In the genomic region with DNA sequence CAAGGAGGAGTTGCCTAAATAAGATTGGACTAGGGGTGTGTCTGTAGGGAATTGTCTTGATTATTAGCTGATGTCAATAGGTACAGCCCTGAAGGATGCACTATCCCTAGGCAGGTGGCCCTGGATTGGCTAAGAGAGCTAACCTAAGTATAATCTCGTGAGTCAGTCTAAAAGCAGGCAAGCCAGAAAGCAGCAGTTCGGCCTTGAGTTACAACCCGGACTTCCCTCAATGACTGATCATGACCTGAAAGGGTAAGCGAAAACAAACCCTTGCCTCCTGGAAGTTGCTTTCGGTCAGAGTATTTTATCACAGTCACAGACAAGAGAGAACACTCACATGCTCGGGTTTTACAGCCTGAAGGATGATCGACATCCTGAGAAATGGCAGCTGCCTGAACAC, we compare ENCODE assay signal across 27 mouse cellular contexts.
"Had no signal": no experiment of that assay in that cellular context is flagged by ENCODE, and none has a peak within 500 bp of the region (broad histone marks: within the 10 kb centered on the region; RNA-seq: fewer than 3 reads in every experiment).

No protein-coding gene starts in this region.

- H3K4me3 ChIP-seq: heart, adult 2 months; heart, embryonic 13.5 days; heart, embryonic 15.5 days; hindbrain, embryonic 13.5 days; hindbrain, embryonic 15.5 days; kidney, embryonic 15.5 days; limb, embryonic 13.5 days; limb, embryonic 15.5 days; liver, embryonic 12.5 days had no signal

- DNase-seq: gastrocnemius, postnatal 14 days; gastrocnemius, postnatal 36 days; heart, adult 11 months; heart, adult 2 months; heart, postnatal 14 days; heart, postnatal 36 days; kidney, adult 11 months; kidney, adult 2 months; kidney, adult 9 months; kidney, postnatal 14 days; kidney, postnatal 36 days; layer of hippocampus, adult 9-11 months; layer of hippocampus, postnatal 36 days; left cerebral cortex, postnatal 4 days had no signal

- H3K4me1 ChIP-seq: liver, embryonic 12.5 days had no signal

- H3K36me3 ChIP-seq: heart, embryonic 13.5 days; heart, embryonic 15.5 days; hindbrain, embryonic 13.5 days; hindbrain, embryonic 15.5 days; kidney, embryonic 15.5 days; limb, embryonic 13.5 days; limb, embryonic 15.5 days; liver, embryonic 12.5 days had no signal

- H3K4me2 ChIP-seq: heart, embryonic 11.5 days; heart, embryonic 13.5 days; heart, embryonic 15.5 days; hindbrain, embryonic 13.5 days; hindbrain, embryonic 15.5 days; kidney, embryonic 15.5 days; limb, embryonic 13.5 days; limb, embryonic 15.5 days; liver, embryonic 12.5 days had no signal

- H3K27me3 ChIP-seq: heart, embryonic 13.5 days; heart, embryonic 15.5 days; hindbrain, embryonic 13.5 days; hindbrain, embryonic 15.5 days; limb, embryonic 13.5 days; limb, embryonic 15.5 days had no signal

- ATAC-seq: hindbrain, postnatal 0 days; intestine, embryonic 16.5 days; liver, embryonic 12.5 days had no signal

- H3K9me3 ChIP-seq: heart, embryonic 15.5 days; hindbrain, embryonic 13.5 days; hindbrain, embryonic 15.5 days; kidney, embryonic 15.5 days; limb, embryonic 15.5 days; liver, embryonic 12.5 days had no signal

- H3K27ac ChIP-seq: heart, adult 2 months; heart, embryonic 13.5 days; heart, embryonic 15.5 days; hindbrain, embryonic 13.5 days; hindbrain, embryonic 15.5 days; hindbrain, postnatal 0 days; kidney, embryonic 15.5 days; kidney, postnatal 0 days; limb, embryonic 13.5 days; limb, embryonic 15.5 days; liver, embryonic 12.5 days; liver, embryonic 14.5 days had no signal

- H3K9ac ChIP-seq: heart, embryonic 13.5 days; heart, embryonic 15.5 days; hindbrain, embryonic 13.5 days; hindbrain, embryonic 15.5 days; kidney, embryonic 15.5 days; limb, embryonic 13.5 days; limb, embryonic 15.5 days; liver, embryonic 12.5 days; liver, embryonic 14.5 days had no signal
